Mouse (Mus musculus) myocyte (in vitro differentiated cells): Measurements from ENCODE around the gene Ppp1r3f.

Experiments used
- CEBPB ChIP-seq: IDR thresholded peaks from 2 replicates; pipeline ENCODE4 v1.6.1; 2011; ENCODE audit warnings: mild to moderate bottlenecking, moderate library complexity; ENCODE audit not compliant: poor library complexity, insufficient read depth, severe bottlenecking
- E2F4 ChIP-seq: IDR thresholded peaks from one replicate; pipeline ENCODE4 v1.6.1; 2011; ENCODE audit warnings: mild to moderate bottlenecking, control low read depth, moderate library complexity; ENCODE audit not compliant: insufficient read depth
- MAX ChIP-seq: IDR thresholded peaks from one replicate; pipeline ENCODE4 v1.6.1; 2011; ENCODE audit warnings: low read depth, mild to moderate bottlenecking, control low read depth
- MYOD1 ChIP-seq, 3 experiments: IDR thresholded peaks; one replicate each; pipeline ENCODE4 v1.6.1; 2011; ENCODE audit warnings: control low read depth in 2 of 3, low read depth in 2 of 3, mild to moderate bottlenecking in 2 of 3, moderate library complexity in 1 of 3; ENCODE audit not compliant: insufficient read length in 2 of 3, control insufficient read depth in 1 of 3
- MYOG ChIP-seq, 3 experiments: IDR thresholded peaks; one replicate each; pipeline ENCODE4 v1.6.1; 2011; ENCODE audit warnings: control low read depth in 2 of 3, low read depth in 2 of 3, mild to moderate bottlenecking in 2 of 3; ENCODE audit not compliant: insufficient read length in 2 of 3, control insufficient read depth in 1 of 3, insufficient read depth in 1 of 3
- POLR2A ChIP-seq: IDR thresholded peaks from one replicate; pipeline ENCODE4 v1.6.1; 2011; ENCODE audit warnings: low read depth, mild to moderate bottlenecking, control low read depth, moderate library complexity; ENCODE audit not compliant: insufficient read length
- POLR2AphosphoS2 ChIP-seq: IDR thresholded peaks from one replicate; pipeline ENCODE4 v1.6.1; 2011; ENCODE audit warnings: low read depth, control low read depth; ENCODE audit not compliant: insufficient read length
- REST ChIP-seq: IDR thresholded peaks from one replicate; pipeline ENCODE4 v1.6.1; 2011; ENCODE audit warnings: mild to moderate bottlenecking, control low read depth, moderate library complexity; ENCODE audit not compliant: insufficient read depth, insufficient read length
- TCF12 ChIP-seq: IDR thresholded peaks from one replicate; pipeline ENCODE4 v1.6.1; 2011; ENCODE audit warnings: mild to moderate bottlenecking, control low read depth; ENCODE audit not compliant: poor library complexity, insufficient read depth, severe bottlenecking
- USF1 ChIP-seq: IDR thresholded peaks from one replicate; pipeline ENCODE4 v1.6.1; 2011; ENCODE audit warnings: low read depth, mild to moderate bottlenecking, control low read depth, moderate library complexity

DNA sequence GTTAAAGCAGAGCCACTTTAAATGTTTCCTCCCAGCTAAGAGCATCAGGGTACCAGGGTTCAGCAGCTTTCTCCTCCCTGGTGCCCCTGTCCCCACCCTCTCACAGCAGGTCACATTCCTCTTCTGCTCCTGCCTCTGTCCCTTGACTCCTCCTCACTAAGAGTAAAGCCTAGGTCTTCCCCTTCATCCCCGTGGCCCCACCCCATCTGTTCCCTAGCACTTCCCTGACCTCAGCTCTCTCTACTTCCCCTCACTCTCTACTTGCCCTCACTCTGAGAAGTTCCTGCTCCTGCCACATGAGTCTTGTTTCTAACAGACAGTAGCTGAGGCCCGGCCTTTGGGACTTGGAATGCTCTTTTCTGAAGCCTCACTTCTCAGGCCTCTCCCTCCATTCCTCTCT is 11.0 kb downstream of the Ppp1r3f start:
- TF ChIP-seq MYOD1 (IDR thresholded peaks at IDR 0.05; ENCODE audit: control insufficient read depth in 1 of 3, insufficient read length in 2 of 3, low read depth in 2 of 3): no peak
- TF ChIP-seq REST: no peak
- TF ChIP-seq MAX: no peak
- no peak for TF ChIP-seq USF1
- no peak for TF ChIP-seq POLR2A
- TF ChIP-seq CEBPB: no peak
- no peak for TF ChIP-seq E2F4
- no peak for TF ChIP-seq POLR2AphosphoS2
- TF ChIP-seq TCF12: no peak
- TF ChIP-seq MYOG (IDR thresholded peaks at IDR 0.05; ENCODE audit: control insufficient read depth in 1 of 3, insufficient read depth in 1 of 3, insufficient read length in 2 of 3, low read depth in 2 of 3): no peak
